Mouse (Mus musculus): Measurements from ENCODE around the gene Osbpl6. TPM values are rescaled to one million over a fixed set of nuclear protein-coding genes. Genes with fewer than 3 reads are reported as not detected.
A peak's percentile ranks its signal among the peaks of the same experiment; 100 is the strongest.

The Osbpl6 gene
- polyA plus RNA-seq, 1 experiment from 2014 or later = 24.6 TPM

GRCm38 (mm10) chr2:76512133-76512532, 105.8 kb downstream of the Osbpl6 start:
- no peaks in the 10 kb centered on the region for H3K27me3 ChIP-seq
- 90% methylated on average over 6 of the region's 6 CpGs for WGBS
- no peak overlapping the region for H3K27ac ChIP-seq (replicated peaks)
- H3K4me3 ChIP-seq = no peak overlapping the region
- no peaks in the 10 kb centered on the region for H3K9me3 ChIP-seq
- ATAC-seq (replicated peaks) = no peak
- no peaks in the 10 kb centered on the region for H3K36me3 ChIP-seq
- H3K4me2 ChIP-seq (replicated peaks) = no peak overlapping the region
- no peaks in the 10 kb centered on the region for H3K4me1 ChIP-seq
- no peak overlapping the region for H3K9ac ChIP-seq (replicated peaks)

GRCm38 (mm10) chr2:76512888-76513287, 106.6 kb downstream of the Osbpl6 start:
- Histone ChIP-seq H3K4me3 (no peak overlapping the region), H3K27me3 (no peaks in the 10 kb centered on the region), H3K27ac (replicated peaks) (no peak overlapping the region), H3K36me3 (no peaks in the 10 kb centered on the region), H3K9ac (replicated peaks) (no peak overlapping the region), H3K4me1 (no peaks in the 10 kb centered on the region), H3K9me3 (no peaks in the 10 kb centered on the region), H3K4me2 (replicated peaks) (no peak overlapping the region)
- WGBS = 80% methylated on average over 6 of the region's 6 CpGs
- ATAC-seq (replicated peaks) = no peak

- Histone ChIP-seq H3K4me1 (no peaks in the 10 kb centered on the region), H3K36me3 (no peaks in the 10 kb centered on the region), H3K9ac (replicated peaks) (no peak overlapping the region), H3K27ac (replicated peaks) (no peak overlapping the region), H3K4me3 (no peak overlapping the region), H3K9me3 (no peaks in the 10 kb centered on the region), H3K4me2 (replicated peaks) (no peak overlapping the region), H3K27me3 (no peaks in the 10 kb centered on the region)
- ATAC-seq (replicated peaks) = no peak
- WGBS = 92% methylated on average over 3 of the region's 3 CpGs
These were observed 107.0 kb downstream of the Osbpl6 start for GRCm38 (mm10) chr2:76513296-76513695.

GRCm38 (mm10) chr2:76517471-76517870, 111.2 kb downstream of the Osbpl6 start:
- H3K36me3 ChIP-seq = no peaks in the 10 kb centered on the region
- H3K9me3 ChIP-seq = no peaks in the 10 kb centered on the region
- no peak overlapping the region for H3K9ac ChIP-seq (replicated peaks)
- H3K4me1 ChIP-seq = no peaks in the 10 kb centered on the region
- H3K4me2 ChIP-seq (replicated peaks) = no peak overlapping the region
- no peaks in the 10 kb centered on the region for H3K27me3 ChIP-seq
- no peak overlapping the region for H3K27ac ChIP-seq (replicated peaks)
- H3K4me3 ChIP-seq = no peak overlapping the region
- ATAC-seq (replicated peaks) = no peak
- WGBS = 94% methylated on average over 14 of the region's 14 CpGs

GRCm38 (mm10) chr2:76518407-76519063, 112.2 kb downstream of the Osbpl6 start:
- no peaks in the 10 kb centered on the region for H3K27me3 ChIP-seq
- H3K4me2 ChIP-seq (replicated peaks) = no peak overlapping the region
- no peaks in the 10 kb centered on the region for H3K9me3 ChIP-seq
- H3K4me3 ChIP-seq = no peak overlapping the region
- H3K4me1 ChIP-seq = no peaks in the 10 kb centered on the region
- WGBS = 88% methylated on average over 5 of the region's 5 CpGs
- no peak overlapping the region for H3K9ac ChIP-seq (replicated peaks)
- ATAC-seq (replicated peaks) = no peak
- no peak overlapping the region for H3K27ac ChIP-seq (replicated peaks)
- no peaks in the 10 kb centered on the region for H3K36me3 ChIP-seq

- H3K4me1 ChIP-seq = no peaks in the 10 kb centered on the region
- no peak overlapping the region for H3K4me2 ChIP-seq (replicated peaks)
- H3K27me3 ChIP-seq = no peaks in the 10 kb centered on the region
- no peak overlapping the region for H3K4me3 ChIP-seq
- no peak for ATAC-seq (replicated peaks)
- H3K9ac ChIP-seq (replicated peaks) = no peak overlapping the region
- H3K36me3 ChIP-seq = no peaks in the 10 kb centered on the region
- no peak overlapping the region for H3K27ac ChIP-seq (replicated peaks)
- H3K9me3 ChIP-seq = no peaks in the 10 kb centered on the region
- WGBS = 84% methylated on average over 6 of the region's 6 CpGs
These were observed 115.3 kb downstream of the Osbpl6 start for GRCm38 (mm10) chr2:76521585-76521984.

GRCm38 (mm10) chr2:76524451-76524850, 118.1 kb downstream of the Osbpl6 start:
- no peaks in the 10 kb centered on the region for H3K4me1 ChIP-seq
- H3K27ac ChIP-seq (replicated peaks) = no peak overlapping the region
- no peak overlapping the region for H3K9ac ChIP-seq (replicated peaks)
- ATAC-seq (replicated peaks) = no peak
- H3K9me3 ChIP-seq = no peaks in the 10 kb centered on the region
- WGBS = 60% methylated on average over 5 of the region's 5 CpGs
- H3K4me3 ChIP-seq = no peak overlapping the region
- no peaks in the 10 kb centered on the region for H3K27me3 ChIP-seq
- H3K4me2 ChIP-seq (replicated peaks) = no peak overlapping the region
- H3K36me3 ChIP-seq = no peaks in the 10 kb centered on the region

- Histone ChIP-seq H3K4me2 (replicated peaks) (no peak overlapping the region), H3K4me1 (no peaks in the 10 kb centered on the region), H3K4me3 (no peak overlapping the region), H3K27me3 (no peaks in the 10 kb centered on the region), H3K9ac (replicated peaks) (no peak overlapping the region), H3K36me3 (no peaks in the 10 kb centered on the region), H3K9me3 (no peaks in the 10 kb centered on the region), H3K27ac (replicated peaks) (no peak overlapping the region)
- 43% methylated on average over 3 of the region's 3 CpGs for WGBS
- no peak for ATAC-seq (replicated peaks)
These were observed 119.3 kb downstream of the Osbpl6 start for GRCm38 (mm10) chr2:76525645-76526044.

- H3K27ac ChIP-seq (replicated peaks) = no peak overlapping the region
These were observed 126.3 kb downstream of the Osbpl6 start for GRCm38 (mm10) chr2:76532490-76533126.

GRCm38 (mm10) chr2:76534932-76535331, 128.6 kb downstream of the Osbpl6 start:
- Histone ChIP-seq H3K4me3 (no peak overlapping the region), H3K4me1 (peaks cover 20% of the 10 kb centered on the region), H3K9ac (replicated peaks) (no peak overlapping the region), H3K9me3 (no peaks in the 10 kb centered on the region), H3K27ac (replicated peaks) (no peak overlapping the region), H3K4me2 (replicated peaks) (no peak overlapping the region), H3K27me3 (no peaks in the 10 kb centered on the region), H3K36me3 (no peaks in the 10 kb centered on the region)
- WGBS = 38% methylated on average over 7 of the region's 7 CpGs
- no peak; the same call in 1 of the 2 replicates for ATAC-seq (replicated peaks)

More at GRCm38 (mm10) chr2:76532490-76533126, 126.3 kb downstream of the Osbpl6 start:
- Histone ChIP-seq H3K36me3 (no peaks in the 10 kb centered on the region), H3K27me3 (no peaks in the 10 kb centered on the region), H3K4me3 (no peak overlapping the region), H3K4me1 (peaks cover 19% of the 10 kb centered on the region), H3K9ac (replicated peaks) (no peak overlapping the region), H3K4me2 (replicated peaks) (no peak overlapping the region), H3K9me3 (no peaks in the 10 kb centered on the region)
- ATAC-seq (replicated peaks) = peak; percentile 79
- 39% methylated on average over 14 of the region's 14 CpGs for WGBS

GRCm38 (mm10) chr2:76541900-76542299, 135.6 kb downstream of the Osbpl6 start:
- WGBS = 91% methylated on average over 9 of the region's 9 CpGs
- ATAC-seq (replicated peaks) = no peak
- H3K4me3 ChIP-seq = no peak overlapping the region
- H3K9ac ChIP-seq (replicated peaks) = no peak overlapping the region
- H3K4me2 ChIP-seq (replicated peaks) = no peak overlapping the region
- peaks cover 3% of the 10 kb centered on the region; the same call in 1 of the 2 replicates for H3K4me1 ChIP-seq
- H3K36me3 ChIP-seq = no peaks in the 10 kb centered on the region
- H3K27me3 ChIP-seq = no peaks in the 10 kb centered on the region
- H3K9me3 ChIP-seq = no peaks in the 10 kb centered on the region
- no peak overlapping the region for H3K27ac ChIP-seq (replicated peaks)

GRCm38 (mm10) chr2:76542921-76543320, 136.6 kb downstream of the Osbpl6 start:
- Histone ChIP-seq H3K9ac (replicated peaks) (no peak overlapping the region), H3K27me3 (no peaks in the 10 kb centered on the region), H3K27ac (replicated peaks) (no peak overlapping the region), H3K36me3 (no peaks in the 10 kb centered on the region), H3K4me3 (no peak overlapping the region), H3K4me2 (replicated peaks) (no peak overlapping the region), H3K9me3 (no peaks in the 10 kb centered on the region), H3K4me1 (peaks cover 3% of the 10 kb centered on the region; the same call in 1 of the 2 replicates)
- WGBS = 79% methylated on average over 5 of the region's 5 CpGs
- no peak for ATAC-seq (replicated peaks)
